Mouse (Mus musculus): ENCODE measurements at regions not wholly inside any gene's neighbourhood (a gene's known extent, or its start where the extent isn't known, plus 50 kb on each side); places are given as distances from the start of the nearest gene placed in this dataset.

DNA sequence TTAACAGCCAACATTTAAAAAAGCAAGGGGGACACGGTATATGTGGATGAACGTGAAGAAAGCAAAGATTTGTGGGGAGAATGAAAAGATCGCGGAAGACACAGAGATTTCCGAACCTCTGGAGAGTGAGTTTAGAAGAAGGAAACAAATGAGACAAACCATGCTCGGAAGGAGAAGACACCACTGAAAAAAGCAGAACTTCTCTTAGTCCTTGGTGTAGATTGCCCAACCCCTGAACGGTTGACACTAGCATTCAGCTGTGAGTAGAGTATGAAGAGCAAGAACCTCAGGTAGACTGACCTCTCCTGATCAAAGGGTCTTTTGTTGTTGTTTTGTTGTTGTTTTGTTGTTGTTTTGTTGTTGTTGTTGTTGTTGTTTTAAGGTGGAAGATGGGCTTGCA is 75.8 kb upstream of the Hsd17b12 start:
- TF ChIP-seq POLR2A (IDR thresholded peaks at IDR 0.05; ENCODE audit: borderline replicate concordance, control insufficient read depth, low read depth, low read length) (no peak), CTCF (IDR thresholded peaks at IDR 0.05; ENCODE audit: control insufficient read depth, insufficient read depth, low read length) (no peak)

All from bone marrow, adult 2 months (tissue).